Mouse (Mus musculus) ES-E14 (cell line): Measurements from ENCODE around the gene Crat.

Experiments
- CHD2 ChIP-seq: IDR thresholded peaks from 2 replicates; pipeline ENCODE4 v1.6.1; 2014; ENCODE audit warnings: mild to moderate bottlenecking, low read depth, low read length, inconsistent platforms
- ZC3H11A ChIP-seq: IDR thresholded peaks from 2 replicates; pipeline ENCODE4 v1.6.1; 2012; ENCODE audit warnings: low read depth, mild to moderate bottlenecking, inconsistent platforms, low read length, borderline replicate concordance

DNA sequence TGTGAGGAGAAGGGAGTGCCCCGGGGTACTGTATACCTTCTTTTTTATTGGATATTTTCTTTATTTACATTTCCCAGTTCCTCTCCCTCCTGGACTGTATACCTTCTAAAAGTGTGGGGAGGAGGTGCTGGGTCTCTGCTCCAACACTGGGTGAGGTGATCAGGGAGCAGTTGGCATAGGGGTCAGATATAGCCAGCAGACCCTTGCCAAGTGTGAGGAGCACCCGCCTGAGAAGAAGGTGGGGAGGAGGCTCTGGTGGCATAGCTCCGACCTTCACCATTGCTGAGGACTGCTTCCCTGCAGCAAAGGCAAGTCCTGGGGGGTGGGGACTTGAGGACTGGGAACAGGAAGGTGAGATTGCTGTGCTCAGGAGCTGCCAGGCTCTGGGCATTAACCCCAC lies 35.9 kb upstream of the Crat start:
- TF ChIP-seq ZC3H11A (no peak), CHD2 (no peak)
